Mouse (Mus musculus) lung, adult 2 months (tissue): ENCODE measurements at regions not wholly inside any gene's neighbourhood (a gene's known extent, or its start where the extent isn't known, plus 50 kb on each side); places are given as distances from the start of the nearest gene placed in this dataset.

Experiments
- CTCF ChIP-seq: fragments of 200-500 bp; IDR thresholded peaks from 2 replicates; pipeline ENCODE4 v1.5.1; 2011; ENCODE audit warnings: mild to moderate bottlenecking, low read length, control low read depth; ENCODE audit not compliant: insufficient read depth
- POLR2A ChIP-seq: fragments of 200-500 bp; IDR thresholded peaks from 2 replicates; pipeline ENCODE4 v1.6.1; 2011; ENCODE audit warnings: low read depth, mild to moderate bottlenecking, control low read depth, low read length, borderline replicate concordance; ENCODE audit errors: extremely low read depth

GRCm38 (mm10) chr16:29709072-29709471, 129.9 kb downstream of the Opa1 start:
- no peak for TF ChIP-seq CTCF
- TF ChIP-seq POLR2A: no peak
